Mouse (Mus musculus): ENCODE results near the gene Vmn1r188. TPM values are rescaled to one million over a fixed set of nuclear protein-coding genes. Genes with fewer than 3 reads are reported as not detected.
"Not testable (repeated sequence)": the region's sequence is repeated elsewhere in the genome, so short reads cannot be mapped to it uniquely, and the experiment has no call there.

The Vmn1r188 gene
- total and polyA plus RNA-seq, 2 experiments from 2014 or later, result not detected

GRCm38 (mm10) chr13:22039364-22039763 lies 44.9 kb upstream of the Vmn1r188 start:
- H3K9ac ChIP-seq, result no peak overlapping the region
- H3K4me2 ChIP-seq (ENCODE audit: low read depth), result no peak overlapping the region
- DNase-seq (no peak), ATAC-seq (no peak)
- no peaks in the 10 kb centered on the region for H3K36me3 ChIP-seq (ENCODE audit: insufficient read depth)
- peaks cover 17% of the 10 kb centered on the region for H3K4me1 ChIP-seq (ENCODE audit: insufficient read depth)
- H3K4me3 ChIP-seq (ENCODE audit: low read depth, low read length), result no peak overlapping the region
- H3K27me3 ChIP-seq (ENCODE audit: insufficient read depth, low read length), result no peaks in the 10 kb centered on the region
- H3K27ac ChIP-seq (ENCODE audit: low read depth, low read length), result no peak overlapping the region
- no peak for TF ChIP-seq CTCF (IDR thresholded peaks at IDR 0.05; ENCODE audit: low read depth)
- 66% methylated on average over 5 of the region's 5 CpGs for WGBS
- no peaks in the 10 kb centered on the region for H3K9me3 ChIP-seq (ENCODE audit: low read length)

GRCm38 (mm10) chr13:22039951-22040463 lies 44.2 kb upstream of the Vmn1r188 start:
- Histone ChIP-seq H3K36me3 (ENCODE audit: insufficient read depth) (no peaks in the 10 kb centered on the region), H3K9me3 (ENCODE audit: low read length) (no peaks in the 10 kb centered on the region), H3K27me3 (ENCODE audit: insufficient read depth, low read length) (no peaks in the 10 kb centered on the region), H3K9ac (no peak overlapping the region), H3K4me2 (ENCODE audit: low read depth) (peak overlapping the region; percentile 71), H3K27ac (ENCODE audit: low read depth, low read length) (no peak overlapping the region), H3K4me1 (ENCODE audit: insufficient read depth) (peaks cover 17% of the 10 kb centered on the region), H3K4me3 (ENCODE audit: low read depth, low read length) (no peak overlapping the region)
- no peak for TF ChIP-seq CTCF (IDR thresholded peaks at IDR 0.05; ENCODE audit: low read depth)
- no peak for ATAC-seq
- no peak for DNase-seq
- whole genome bisulfite sequencing, result 7% methylated on average over 2 of the region's 2 CpGs

- WGBS, result 0% methylated on average over 18 of the region's 24 CpGs
- no peaks in the 10 kb centered on the region for H3K36me3 ChIP-seq (ENCODE audit: insufficient read depth)
- no peak for TF ChIP-seq CTCF (IDR thresholded peaks at IDR 0.05; ENCODE audit: low read depth)
- H3K4me2 ChIP-seq (ENCODE audit: low read depth), result peak overlapping the region; percentile 71
- peak overlapping the region; percentile 40 for H3K4me3 ChIP-seq (ENCODE audit: low read depth, low read length)
- H3K9ac ChIP-seq, result peak overlapping the region; percentile 42
- peak overlapping the region; percentile 79 for H3K27ac ChIP-seq (ENCODE audit: low read depth, low read length)
- ATAC-seq (peak; percentile 8; the same call in 1 of the 2 replicates), DNase-seq (no peak)
- peaks cover 17% of the 10 kb centered on the region for H3K4me1 ChIP-seq (ENCODE audit: insufficient read depth)
- H3K9me3 ChIP-seq (ENCODE audit: low read length), result no peaks in the 10 kb centered on the region
- H3K27me3 ChIP-seq (ENCODE audit: insufficient read depth, low read length), result no peaks in the 10 kb centered on the region
Observed at GRCm38 (mm10) chr13:22040464-22041141, 43.6 kb upstream of the Vmn1r188 start.

GRCm38 (mm10) chr13:22041142-22041536 lies 43.1 kb upstream of the Vmn1r188 start, which contains the start of gene Hist1h4i:
Gene Hist1h4i (minus strand): TSS chr13:22041362.
- peak within 1 kb of the TSS; percentile 40 for H3K4me3 ChIP-seq (ENCODE audit: low read depth, low read length)
- H3K27ac ChIP-seq (ENCODE audit: low read depth, low read length), result peak within 1 kb of the TSS; percentile 79
- H3K9me3 ChIP-seq (ENCODE audit: low read length); H3K36me3 ChIP-seq (ENCODE audit: insufficient read depth); H3K27me3 ChIP-seq (ENCODE audit: insufficient read depth, low read length): not testable (repeated sequence)
- ATAC-seq (peak; percentile 71), DNase-seq (peak; percentile 96)
- H3K9ac ChIP-seq, result peak within 1 kb of the TSS; percentile 42
- WGBS, result under 1% methylated on average over 21 of the region's 27 CpGs
- H3K4me2 ChIP-seq (ENCODE audit: low read depth), result peak within 1 kb of the TSS; percentile 71
- H3K4me1 ChIP-seq (ENCODE audit: insufficient read depth), result peaks cover 17% of the 10 kb centered on the region

- peak overlapping the region; percentile 71 for H3K4me2 ChIP-seq (ENCODE audit: low read depth)
- no peaks in the 10 kb centered on the region for H3K36me3 ChIP-seq (ENCODE audit: insufficient read depth)
- ATAC-seq (no peak), DNase-seq (no peak)
- H3K4me3 ChIP-seq (ENCODE audit: low read depth, low read length), result peak overlapping the region; percentile 40
- no peaks in the 10 kb centered on the region for H3K27me3 ChIP-seq (ENCODE audit: insufficient read depth, low read length)
- no peak for TF ChIP-seq CTCF (IDR thresholded peaks at IDR 0.05; ENCODE audit: low read depth)
- 2% methylated on average over 13 of the region's 13 CpGs for WGBS
- H3K9ac ChIP-seq, result peak overlapping the region; percentile 18; the same call in 1 of the 2 replicates
- H3K4me1 ChIP-seq (ENCODE audit: insufficient read depth), result peaks cover 11% of the 10 kb centered on the region
- no peaks in the 10 kb centered on the region for H3K9me3 ChIP-seq (ENCODE audit: low read length)
- H3K27ac ChIP-seq (ENCODE audit: low read depth, low read length), result peak overlapping the region; percentile 42; the same call in 1 of the 2 replicates
Observed at GRCm38 (mm10) chr13:22041651-22042567, 42.3 kb upstream of the Vmn1r188 start.

- peak within 1 kb of the TSS; percentile 37 for H3K9ac ChIP-seq
- H3K36me3 ChIP-seq (ENCODE audit: insufficient read depth); H3K9me3 ChIP-seq (ENCODE audit: low read length); H3K27me3 ChIP-seq (ENCODE audit: insufficient read depth, low read length): not testable (repeated sequence)
- peak within 1 kb of the TSS; percentile 71 for H3K4me2 ChIP-seq (ENCODE audit: low read depth)
- H3K27ac ChIP-seq (ENCODE audit: low read depth, low read length), result peak within 1 kb of the TSS; percentile 47; the same call in 1 of the 2 replicates
- peak; percentile 98 for DNase-seq
- WGBS, result under 1% methylated on average over 38 of the region's 80 CpGs
- H3K4me1 ChIP-seq (ENCODE audit: insufficient read depth), result peaks cover 11% of the 10 kb centered on the region
- peak; percentile 90 for ATAC-seq
- H3K4me3 ChIP-seq (ENCODE audit: low read depth, low read length), result peak within 1 kb of the TSS; percentile 35
Observed at GRCm38 (mm10) chr13:22042568-22043502, 41.4 kb upstream of the Vmn1r188 start, which contains the start of the genes Hist1h2ag and Hist1h2bj. Gene Hist1h2ag (minus strand): TSS chr13:22042944. Gene Hist1h2bj (plus strand): TSS chr13:22043214.

Data from forebrain, postnatal 0 days (tissue).